Mouse (Mus musculus): ENCODE results near the gene Sox10.

DNA sequence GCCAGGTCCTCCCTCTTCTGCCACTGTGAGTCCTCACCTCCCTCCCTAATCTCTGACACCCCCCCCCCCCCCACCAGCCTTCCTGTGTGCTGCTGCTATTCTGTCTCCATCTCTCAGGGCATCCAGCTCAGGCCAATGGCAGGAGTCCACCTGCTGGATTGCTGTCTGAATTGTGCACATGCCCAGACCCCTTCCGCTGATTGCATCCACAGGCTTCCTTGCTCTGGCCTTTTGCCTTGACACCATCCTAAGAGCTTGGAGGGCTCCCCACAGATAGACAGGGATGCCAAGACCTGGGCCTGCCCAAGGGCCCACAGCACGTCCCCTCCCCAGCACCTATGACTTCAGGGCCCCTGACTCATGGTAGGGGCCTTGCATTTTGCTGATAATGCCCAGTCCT is 45.3 kb upstream of the Sox10 start:
- TF ChIP-seq CTCF (IDR thresholded peaks at IDR 0.05; ENCODE audit: low read depth), result no peak
- no peak for TF ChIP-seq EP300 (optimal IDR thresholded peaks at IDR 0.05)
